Mouse (Mus musculus): ENCODE measurements around the gene Aen.

Aen gene

GRCm38 (mm10) chr7:78940971-78941370, 45.3 kb downstream of the Aen start:
- DNase-seq (ENCODE audit: low read depth), result no peak

- DNase-seq (ENCODE audit: low read depth), result no peak
Measured at GRCm38 (mm10) chr7:78942544-78942943, 46.9 kb downstream of the Aen start.

GRCm38 (mm10) chr7:78953886-78954572, 58.4 kb downstream of the Aen start:
- DNase-seq (ENCODE audit: low read depth), result no peak

GRCm38 (mm10) chr7:78954619-78955018, 59.0 kb downstream of the Aen start:
- no peak for DNase-seq (ENCODE audit: low read depth)

DNA sequence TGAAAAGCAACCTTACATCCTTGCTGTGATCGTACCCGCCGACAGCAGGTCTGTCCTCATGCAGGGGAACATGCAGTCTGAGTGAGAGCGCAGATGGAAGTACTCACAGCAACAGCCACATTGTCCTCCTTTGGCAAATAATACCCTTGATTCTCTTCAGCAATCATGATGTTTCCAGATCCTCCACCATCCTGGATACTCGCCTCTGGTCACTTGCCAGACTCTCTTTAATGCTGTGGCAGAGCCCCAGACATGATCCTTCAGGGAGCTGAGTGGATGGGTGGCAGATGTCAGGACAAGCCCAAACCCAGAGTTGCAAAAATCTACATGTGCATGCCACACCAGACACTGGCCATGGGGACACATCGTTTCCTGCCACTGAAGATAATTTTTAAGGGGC, 59.4 kb downstream of the Aen start:
- DNase-seq (ENCODE audit: low read depth), result no peak

DNA sequence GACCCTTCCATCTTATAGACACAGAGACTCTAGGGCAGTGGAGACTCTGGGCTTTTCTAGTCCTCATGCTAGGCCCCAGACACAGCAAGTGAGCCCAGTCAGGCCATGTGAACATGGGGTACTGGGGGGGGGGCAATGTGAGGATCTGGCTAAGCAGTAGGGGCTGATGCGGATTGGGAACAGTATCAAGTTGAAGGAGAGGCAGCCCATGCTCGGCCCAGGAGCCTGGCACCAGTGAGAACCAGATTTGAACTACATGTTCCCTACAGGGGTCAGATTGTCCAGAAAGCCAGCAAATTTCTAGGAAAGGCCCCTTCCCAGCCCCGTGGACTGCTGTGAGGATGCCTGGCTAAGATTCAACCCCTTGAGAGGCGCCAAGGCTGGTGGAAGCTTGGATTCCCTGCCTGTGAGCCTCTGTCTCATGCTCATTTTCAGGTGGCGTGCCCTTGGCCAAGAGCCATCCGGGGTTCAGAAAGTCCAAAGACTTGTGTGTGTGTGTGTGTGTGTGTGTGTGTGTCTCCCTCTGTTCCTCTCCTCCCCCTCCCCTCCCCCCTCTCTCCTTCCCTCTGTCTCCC, 62.9 kb downstream of the Aen start:
- no peak for DNase-seq (ENCODE audit: low read depth)
